Mouse (Mus musculus): ENCODE data around the gene Maats1. TPM values are rescaled to one million over a fixed set of nuclear protein-coding genes. Genes with fewer than 3 reads are reported as not detected.

The Maats1 gene
- total RNA-seq (2023) = 0.30 TPM in 1 of 4 replicates, not detected in the others

DNA sequence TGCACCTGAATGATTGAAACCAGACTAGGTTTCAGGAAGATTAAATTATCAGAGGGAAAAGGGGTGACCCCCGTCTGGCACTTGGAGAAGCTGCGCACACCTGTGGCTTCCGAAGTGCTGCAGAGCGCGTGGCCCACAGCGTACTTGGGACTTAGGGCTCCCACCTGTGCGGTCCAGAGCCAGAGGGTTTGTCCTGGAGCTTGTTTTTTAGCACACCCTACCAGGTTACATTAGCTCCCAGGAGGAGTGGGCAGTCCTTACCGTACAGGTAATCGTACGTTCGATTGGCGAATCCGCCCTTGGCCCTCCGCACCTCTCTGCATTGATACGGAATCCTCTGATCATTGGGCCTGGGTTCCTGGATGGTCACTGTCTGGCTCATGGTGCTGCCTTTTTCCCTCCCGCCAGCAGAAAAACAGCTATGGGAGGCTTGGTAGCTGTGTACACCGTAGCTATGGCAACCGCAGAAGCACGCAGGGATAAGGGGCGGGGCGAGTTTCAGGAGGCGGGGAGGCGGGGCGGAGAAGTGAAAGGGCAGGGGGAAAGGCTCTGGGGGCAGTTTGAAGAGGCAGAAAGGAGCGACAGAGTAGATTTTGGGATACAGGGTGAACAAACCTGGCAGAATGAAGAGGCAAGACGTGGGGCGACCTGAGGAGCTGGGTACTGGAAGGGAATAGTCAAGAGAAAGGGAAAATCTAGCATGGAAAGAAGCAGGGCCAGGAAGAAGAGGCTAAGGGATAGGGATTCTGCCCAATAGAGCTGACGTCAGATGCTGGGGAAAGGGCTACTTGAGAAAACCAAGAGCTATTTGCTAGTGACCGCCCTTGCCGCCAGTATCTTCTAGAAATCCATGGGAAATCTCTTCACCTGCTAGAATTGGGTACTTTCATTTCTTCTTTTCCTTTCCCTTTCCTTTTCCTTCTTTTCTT lies at the start of gene Maats1:
TSS of gene Maats1 (minus strand) at position 748 of the 929 bp plus-strand sequence.

GRCm38 (mm10) chr16:38361933-38362332 lies 20.0 kb upstream of the Maats1 start, which contains the start of gene Popdc2:
Popdc2 (plus strand) TSS chr16:38362209.

GRCm38 (mm10) chr16:38346529-38347325 lies 4.8 kb upstream of the Maats1 start, which contains the start of the genes Cox17 and Gm21987:
Cox17 (plus strand) TSS chr16:38346991.
Gm21987 (plus strand) TSS chr16:38347040.

GRCm38 (mm10) chr16:38294685-38295348 lies 47.1 kb downstream of the Maats1 start, which contains the start of gene Nr1i2:
Nr1i2 (minus strand) TSS chr16:38294824.

Other genes starting within 250 kb of the Maats1 start
- not detected in 4 replicates for gene Nr1i2, start 47.3 kb downstream of the Maats1 start, total RNA-seq (2023)
- 68.1 to 84.3 TPM (median 77.1 TPM) in 4 replicates for gene Cox17, start 4.8 kb upstream of the Maats1 start, total RNA-seq (2023)
- 1.8 TPM in 1 of 4 replicates, not detected in the others for gene Gm21987, start 4.9 kb upstream of the Maats1 start, total RNA-seq (2023)
- 0.35 to 0.53 TPM in 2 of 4 replicates, not detected in the others for gene Popdc2, start 20.1 kb upstream of the Maats1 start, total RNA-seq (2023)
- not detected in 4 replicates for gene Pla1a, start 91.0 kb upstream of the Maats1 start, total RNA-seq (2023)
- 25.9 to 32.5 TPM (median 27.8 TPM) in 4 replicates for gene Adprh, start 110.6 kb upstream of the Maats1 start, total RNA-seq (2023)
- 1.4 to 2.6 TPM (median 1.7 TPM) in 4 replicates for gene Cd80, start 113.4 kb upstream of the Maats1 start, total RNA-seq (2023)
- gene Timmdc1, start 180.5 kb upstream of the Maats1 start, total RNA-seq (2023) = 17.6 to 21.6 TPM (median 19.5 TPM) in 4 replicates
- 16.7 to 27.5 TPM (median 24.9 TPM) in 4 replicates for gene Poglut1, start 208.1 kb upstream of the Maats1 start, total RNA-seq (2023)
- gene Tmem39a, start 216.6 kb upstream of the Maats1 start, total RNA-seq (2023) = 49.9 to 65.0 TPM (median 59.6 TPM) in 4 replicates

Data from B cell, adult 62 days (primary cell).